Mouse (Mus musculus): Measurements from ENCODE around the gene Zfp786. TPM values are rescaled to one million over a fixed set of nuclear protein-coding genes. Genes with fewer than 3 reads are reported as not detected.
A peak's percentile ranks its signal among the peaks of the same experiment; 100 is the strongest.

Gene Zfp786
- total and polyA plus RNA-seq, 3 experiments: 1.3 to 2.0 TPM; not detected in 1

GRCm38 (mm10) chr6:47787941-47788736 is 42.5 kb downstream of the Zfp786 start (continued):
- peak; percentile 71 for TF ChIP-seq GATA1 (IDR thresholded peaks at IDR 0.05; ENCODE audit: low read depth, low read length)
- TF ChIP-seq CTCF (IDR thresholded peaks at IDR 0.05 in 2 of 3, conservative IDR thresholded peaks at IDR 0.05 in 1 of 3; ENCODE audit: control insufficient read depth in 1 of 3, insufficient read depth in 1 of 3, low read depth in 2 of 3, low read length in 3 of 3, poor library complexity in 1 of 3, severe bottlenecking in 1 of 3): no peak
- no peak for TF ChIP-seq ZNF384 (IDR thresholded peaks at IDR 0.05; ENCODE audit: low read depth, low read length)
- TF ChIP-seq HCFC1 (IDR thresholded peaks at IDR 0.05; ENCODE audit: low read depth, low read length): no peak
- TF ChIP-seq CHD1 (IDR thresholded peaks at IDR 0.05; ENCODE audit: low read depth, low read length): no peak
- peak; percentile 99; the same call in 1 of the 2 replicates for TF ChIP-seq POLR2AphosphoS5 (IDR thresholded peaks at IDR 0.05; ENCODE audit: borderline replicate concordance, low read depth, low read length)
- TF ChIP-seq ZC3H11A (IDR thresholded peaks at IDR 0.05; ENCODE audit: low read depth, low read length): no peak
- TF ChIP-seq NRF1 (IDR thresholded peaks at IDR 0.05; ENCODE audit: insufficient read depth, low read depth, low read length, poor library complexity, severe bottlenecking): no peak
- no peak for TF ChIP-seq JUND (IDR thresholded peaks at IDR 0.05; ENCODE audit: low read depth, low read length)

GRCm38 (mm10) chr6:47784707-47785412 is 45.8 kb downstream of the Zfp786 start:
- Histone ChIP-seq H3K27me3 (ENCODE audit: control insufficient read depth in 1 of 2, insufficient read depth in 2 of 2, low read length in 2 of 2) (no peaks in the 10 kb centered on the region), H3K9me3 (replicated peaks; ENCODE audit: insufficient read depth, low read length) (no peaks in the 10 kb centered on the region), H3K36me3 (ENCODE audit: control insufficient read depth in 1 of 2, insufficient read depth in 2 of 2, low read length in 2 of 2) (peaks cover 0 to 30% of the 10 kb centered on the region in 2 experiments; a peak in 2 of 4 replicates), H3K4me1 (ENCODE audit: control insufficient read depth in 1 of 2, insufficient read depth in 2 of 2, low read length in 2 of 2) (peaks cover 0 to 16% of the 10 kb centered on the region in 2 experiments; a peak in 3 of 4 replicates), H3K4me3 (ENCODE audit: control insufficient read depth in 1 of 2, insufficient read depth in 1 of 2, low read depth in 2 of 2, low read length in 2 of 2) (peak overlapping the region; percentile 3 to 39), H3K79me2 (ENCODE audit: control insufficient read depth, insufficient read depth, low read length, poor library complexity) (peaks cover 4% of the 10 kb centered on the region; the same call in 1 of the 2 replicates), H3K9ac (ENCODE audit: control insufficient read depth, low read depth, low read length, poor library complexity, severe bottlenecking) (peak overlapping the region; percentile 61), H3K27ac (ENCODE audit: control insufficient read depth, low read depth, low read length) (peak overlapping the region; percentile 86)
- peak; percentile 78 for DNase-seq (ENCODE audit: low read depth, low spot score)
- TF ChIP-seq TAL1 (IDR thresholded peaks at IDR 0.05; ENCODE audit: low read length) (peak; percentile 48), TBP (IDR thresholded peaks at IDR 0.05; ENCODE audit: low read depth, low read length) (peak; percentile 53; the same call in 1 of the 2 replicates), MAFK (IDR thresholded peaks at IDR 0.05; ENCODE audit: borderline replicate concordance, low read depth, low read length) (no peak), KAT2A (conservative IDR thresholded peaks at IDR 0.05; ENCODE audit: low read depth, low read length) (no peak), GATA1 (IDR thresholded peaks at IDR 0.05; ENCODE audit: low read depth, low read length) (peak; percentile 84)

All from MEL (cell line).